Mouse (Mus musculus): ENCODE results near the gene Sptbn2. TPM values are rescaled to one million over a fixed set of nuclear protein-coding genes. Genes with fewer than 3 reads are reported as not detected.
"Not testable (repeated sequence)": the region's sequence is repeated elsewhere in the genome, so short reads cannot be mapped to it uniquely, and the experiment has no call there.

The Sptbn2 gene
- polyA plus RNA-seq, 1 experiment: not detected

DNA sequence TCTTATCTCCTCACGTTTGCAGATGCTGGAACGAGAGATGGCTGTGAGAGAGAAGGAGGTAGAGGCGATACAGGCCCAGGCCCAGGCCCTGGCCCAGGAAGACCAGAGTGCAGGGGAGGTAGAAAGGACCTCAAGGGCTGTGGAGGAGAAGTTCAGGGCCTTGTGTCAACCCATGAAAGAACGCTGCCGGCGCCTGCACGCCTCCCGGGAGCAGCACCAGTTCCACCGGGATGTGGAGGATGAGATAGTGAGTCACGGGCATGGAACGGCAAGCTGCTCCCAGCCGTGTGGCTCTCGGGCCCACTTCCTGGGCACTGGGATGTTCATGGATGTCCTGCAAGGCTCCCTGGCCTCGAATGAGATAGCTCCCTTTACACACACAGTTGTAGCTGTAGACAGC lies 33.1 kb downstream of the Sptbn2 start:
- H3K4me3 ChIP-seq (ENCODE audit: insufficient read depth, low read depth, low read length): no peak overlapping the region
- no peak overlapping the region for H3K27ac ChIP-seq (replicated peaks; ENCODE audit: low read depth, low read length)
- peaks cover 6% of the 10 kb centered on the region; the same call in 1 of the 2 replicates for H3K4me1 ChIP-seq (ENCODE audit: control insufficient read depth, insufficient read depth, insufficient read length, low read length)

DNA sequence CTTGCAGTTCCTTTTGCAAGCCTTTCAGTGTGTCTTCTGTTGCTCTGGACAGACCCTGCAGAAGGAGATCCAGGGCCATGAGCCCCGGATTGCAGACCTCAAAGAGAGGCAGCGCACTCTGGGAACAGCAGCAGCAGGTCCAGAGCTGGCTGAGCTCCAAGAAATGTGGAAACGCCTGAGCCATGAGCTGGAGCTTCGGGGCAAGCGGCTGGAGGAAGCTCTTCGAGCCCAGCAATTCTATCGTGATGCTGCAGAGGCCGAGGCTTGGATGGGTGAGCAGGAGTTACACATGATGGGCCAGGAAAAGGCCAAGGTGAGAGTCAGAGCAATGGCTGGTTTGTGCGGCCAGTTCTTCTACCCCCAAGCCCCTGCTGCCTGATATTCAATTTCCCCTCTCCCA lies 34.1 kb downstream of the Sptbn2 start:
- Histone ChIP-seq H3K27ac (replicated peaks; ENCODE audit: low read depth, low read length) (no peak overlapping the region), H3K4me1 (ENCODE audit: control insufficient read depth, insufficient read depth, insufficient read length, low read length) (peaks cover 6% of the 10 kb centered on the region; the same call in 1 of the 2 replicates), H3K4me3 (ENCODE audit: insufficient read depth, low read depth, low read length) (no peak overlapping the region)

DNA sequence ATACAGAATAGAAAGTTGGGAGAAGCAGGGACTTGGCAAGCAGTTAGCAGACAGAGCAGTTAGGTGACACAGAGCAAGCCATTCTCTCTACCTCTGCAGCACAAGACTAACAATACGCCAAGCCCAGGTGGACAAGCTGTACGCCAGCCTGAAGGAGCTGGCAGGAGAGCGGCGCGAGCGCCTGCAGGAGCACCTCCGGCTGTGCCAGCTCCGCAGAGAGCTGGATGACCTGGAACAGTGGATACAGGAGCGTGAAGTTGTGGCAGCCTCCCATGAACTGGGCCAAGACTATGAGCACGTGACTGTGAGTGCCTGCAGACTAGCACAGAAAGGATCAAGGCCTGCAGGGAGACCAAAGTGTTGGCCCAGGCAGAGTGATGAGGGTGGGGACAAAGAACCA lies 34.7 kb downstream of the Sptbn2 start:
- no peak overlapping the region for H3K27ac ChIP-seq (replicated peaks; ENCODE audit: low read depth, low read length)
- H3K4me3 ChIP-seq (ENCODE audit: insufficient read depth, low read depth, low read length): no peak overlapping the region
- peaks cover 6% of the 10 kb centered on the region; the same call in 1 of the 2 replicates for H3K4me1 ChIP-seq (ENCODE audit: control insufficient read depth, insufficient read depth, insufficient read length, low read length)

DNA sequence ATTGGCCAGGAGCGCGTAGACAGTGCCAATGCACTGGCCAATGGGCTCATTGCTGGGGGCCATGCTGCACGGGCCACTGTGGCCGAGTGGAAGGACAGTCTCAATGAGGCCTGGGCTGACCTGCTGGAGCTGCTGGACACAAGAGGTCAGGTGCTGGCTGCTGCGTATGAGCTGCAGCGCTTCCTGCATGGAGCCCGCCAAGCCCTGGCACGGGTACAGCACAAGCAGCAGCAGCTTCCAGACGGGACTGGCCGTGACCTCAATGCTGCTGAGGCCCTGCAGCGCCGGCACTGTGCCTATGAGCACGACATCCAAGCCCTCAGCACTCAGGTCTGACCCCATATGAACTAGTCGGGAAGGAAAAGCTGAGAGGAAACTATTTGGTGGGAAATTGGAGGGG lies 35.6 kb downstream of the Sptbn2 start:
- no peak overlapping the region for H3K4me3 ChIP-seq (ENCODE audit: insufficient read depth, low read depth, low read length)
- peaks cover 6% of the 10 kb centered on the region; the same call in 1 of the 2 replicates for H3K4me1 ChIP-seq (ENCODE audit: control insufficient read depth, insufficient read depth, insufficient read length, low read length)
- no peak overlapping the region for H3K27ac ChIP-seq (replicated peaks; ENCODE audit: low read depth, low read length)

DNA sequence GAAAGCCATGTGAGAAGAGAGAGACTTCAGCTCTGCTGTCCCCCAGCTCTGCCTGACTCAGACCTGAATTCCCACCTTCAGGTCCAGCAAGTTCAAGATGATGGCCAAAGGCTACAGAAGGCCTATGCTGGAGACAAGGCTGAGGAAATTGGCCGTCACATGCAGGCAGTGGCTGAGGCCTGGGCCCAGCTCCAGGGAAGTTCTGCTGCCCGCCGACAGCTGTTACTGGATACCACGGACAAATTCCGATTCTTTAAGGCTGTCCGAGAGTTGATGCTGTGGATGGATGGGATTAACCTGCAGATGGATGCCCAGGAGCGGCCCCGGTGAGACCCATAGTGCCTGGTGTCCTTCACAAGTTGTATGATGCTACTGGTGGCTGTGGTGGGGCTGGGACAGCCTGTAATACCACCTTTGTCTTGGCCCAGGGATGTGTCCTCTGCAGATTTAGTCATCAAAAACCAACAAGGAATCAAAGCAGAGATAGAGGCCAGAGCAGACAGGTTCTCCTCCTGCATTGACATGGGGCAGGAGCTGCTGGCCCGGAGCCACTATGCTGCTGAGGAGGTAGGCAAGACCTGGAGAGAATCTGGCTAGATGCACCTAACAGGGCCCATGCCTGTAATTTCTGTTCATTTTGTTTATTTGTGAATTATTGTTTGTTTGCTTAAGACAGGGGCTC lies 36.8 kb downstream of the Sptbn2 start:
- Histone ChIP-seq H3K4me1 (ENCODE audit: control insufficient read depth, insufficient read depth, insufficient read length, low read length) (peaks cover 6% of the 10 kb centered on the region; the same call in 1 of the 2 replicates), H3K27ac (replicated peaks; ENCODE audit: low read depth, low read length) (no peak overlapping the region), H3K4me3 (ENCODE audit: insufficient read depth, low read depth, low read length) (no peak overlapping the region)

DNA sequence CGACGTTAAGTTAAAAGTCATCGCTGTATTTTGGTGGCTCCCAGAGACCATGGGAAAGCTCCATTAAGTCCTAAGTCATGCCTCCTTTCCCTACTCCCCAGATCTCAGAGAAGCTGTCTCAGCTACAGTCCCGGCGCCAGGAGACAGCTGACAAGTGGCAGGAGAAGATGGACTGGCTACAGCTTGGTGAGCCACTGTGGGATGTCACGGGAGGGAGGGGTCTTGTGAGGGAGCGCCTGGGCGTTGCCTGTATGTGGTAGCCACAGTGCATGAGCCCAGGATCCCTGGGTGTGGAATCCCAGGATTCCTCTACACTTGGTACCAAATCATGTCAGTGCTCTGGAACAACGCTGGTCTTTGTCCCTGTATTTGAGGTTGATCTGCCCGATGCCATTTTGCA lies 37.5 kb downstream of the Sptbn2 start:
- no peak overlapping the region for H3K27ac ChIP-seq (replicated peaks; ENCODE audit: low read depth, low read length)
- H3K4me1 ChIP-seq (ENCODE audit: control insufficient read depth, insufficient read depth, insufficient read length, low read length): peaks cover 6% of the 10 kb centered on the region; the same call in 1 of the 2 replicates
- H3K4me3 ChIP-seq (ENCODE audit: insufficient read depth, low read depth, low read length): no peak overlapping the region

DNA sequence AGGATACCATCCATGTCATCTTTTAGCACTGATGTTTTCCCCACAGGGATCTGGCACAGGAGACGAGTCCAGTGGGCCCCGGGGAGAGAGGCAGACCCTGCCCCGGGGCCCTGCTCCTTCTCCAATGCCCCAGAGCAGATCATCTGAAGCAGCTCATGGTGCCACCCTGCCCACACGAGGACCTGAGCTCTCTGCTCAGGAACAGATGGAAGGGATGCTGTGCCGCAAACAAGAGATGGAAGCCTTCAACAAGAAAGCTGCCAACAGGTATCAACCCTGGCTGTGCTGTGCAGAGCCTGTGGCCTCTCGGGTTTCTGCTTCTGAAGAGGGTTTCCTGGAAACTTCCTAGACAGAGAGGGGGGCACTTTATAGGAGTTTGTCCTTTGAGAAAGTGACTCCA lies 39.0 kb downstream of the Sptbn2 start:
- Histone ChIP-seq H3K4me1 (ENCODE audit: control insufficient read depth, insufficient read depth, insufficient read length, low read length) (peaks cover 6% of the 10 kb centered on the region; the same call in 1 of the 2 replicates), H3K4me3 (ENCODE audit: insufficient read depth, low read depth, low read length) (no peak overlapping the region), H3K27ac (replicated peaks; ENCODE audit: low read depth, low read length) (no peak overlapping the region)

DNA sequence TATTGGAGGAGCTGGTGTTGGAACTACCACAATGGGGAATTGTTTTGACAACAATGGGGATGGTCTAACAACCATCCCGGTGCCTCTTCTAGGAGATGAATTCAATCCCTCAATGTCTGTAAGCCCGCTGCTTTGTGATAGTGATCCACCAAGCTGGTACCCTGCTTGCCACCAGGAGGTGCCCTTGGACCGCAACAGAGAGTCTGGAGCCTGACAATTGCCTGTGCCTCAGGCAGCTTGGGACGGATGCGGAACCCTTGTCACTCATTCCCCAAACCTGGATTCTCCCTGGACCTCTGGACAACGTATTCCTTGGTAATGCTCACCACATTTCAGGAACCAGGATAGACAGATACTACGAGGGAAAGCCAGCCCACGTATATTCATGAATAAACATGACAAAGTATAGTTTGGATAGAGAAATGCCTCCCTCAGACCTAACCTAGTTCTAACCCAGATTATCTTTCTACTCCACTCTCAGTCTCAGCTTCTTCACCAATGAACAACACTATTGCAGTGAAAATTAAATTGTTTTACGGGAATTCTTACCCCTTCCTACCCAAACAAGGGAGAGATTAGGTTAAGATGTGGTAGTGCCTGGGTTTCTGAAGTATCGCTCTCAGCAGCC lies 44.7 kb downstream of the Sptbn2 start:
- peaks cover 3% of the 10 kb centered on the region; the same call in 1 of the 2 replicates for H3K4me1 ChIP-seq (ENCODE audit: control insufficient read depth, insufficient read depth, insufficient read length, low read length)
- H3K27ac ChIP-seq (replicated peaks; ENCODE audit: low read depth, low read length): peak overlapping the region; percentile 82
- peak overlapping the region; percentile 87 for H3K4me3 ChIP-seq (ENCODE audit: insufficient read depth, low read depth, low read length)

DNA sequence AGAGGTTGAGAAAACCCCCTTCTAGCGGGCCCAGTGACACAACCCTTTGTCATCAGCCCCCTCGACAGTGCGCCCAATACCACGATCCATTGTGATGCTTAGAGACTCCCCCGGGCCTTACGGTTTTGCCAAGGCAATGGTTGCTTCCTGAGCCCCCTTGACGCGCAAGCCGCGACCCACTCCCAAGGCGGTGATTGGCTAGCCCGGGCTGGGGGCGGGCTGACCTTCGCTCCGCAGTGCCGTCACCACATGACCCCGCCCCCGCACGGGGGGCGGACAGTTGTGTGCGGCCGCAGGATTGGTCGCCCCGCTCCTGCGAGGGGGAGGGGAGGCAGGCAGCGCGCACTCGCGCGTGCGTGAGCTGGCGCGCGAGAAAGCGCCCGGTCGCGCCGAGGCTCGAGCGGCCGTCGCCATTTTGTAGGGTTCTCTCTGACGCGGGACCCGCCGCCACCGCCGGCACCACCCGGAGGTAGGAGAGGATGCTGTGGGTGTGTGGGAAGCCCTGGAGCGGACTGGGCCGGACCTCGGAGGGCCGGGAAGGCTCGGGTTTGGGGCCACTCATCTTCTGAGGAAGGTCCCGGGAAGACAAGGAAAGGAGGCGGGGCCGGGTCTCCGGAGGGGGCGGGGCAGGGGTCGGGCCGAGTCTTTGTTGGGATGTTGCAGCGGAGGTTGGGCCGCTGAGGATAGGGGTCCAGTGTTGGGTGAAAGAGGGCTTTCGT lies 45.4 kb downstream of the Sptbn2 start, which contains the start of gene Rbm4b:
TSS of gene Rbm4b (plus strand) at position 305 of the 719 bp plus-strand sequence.
- Histone ChIP-seq H3K4me1 (ENCODE audit: control insufficient read depth, insufficient read depth, insufficient read length, low read length) (peaks cover 3% of the 10 kb centered on the region; the same call in 1 of the 2 replicates), H3K4me3 (ENCODE audit: insufficient read depth, low read depth, low read length) (peak within 1 kb of the TSS; percentile 87), H3K27ac (replicated peaks; ENCODE audit: low read depth, low read length) (peak within 1 kb of the TSS; percentile 82)

DNA sequence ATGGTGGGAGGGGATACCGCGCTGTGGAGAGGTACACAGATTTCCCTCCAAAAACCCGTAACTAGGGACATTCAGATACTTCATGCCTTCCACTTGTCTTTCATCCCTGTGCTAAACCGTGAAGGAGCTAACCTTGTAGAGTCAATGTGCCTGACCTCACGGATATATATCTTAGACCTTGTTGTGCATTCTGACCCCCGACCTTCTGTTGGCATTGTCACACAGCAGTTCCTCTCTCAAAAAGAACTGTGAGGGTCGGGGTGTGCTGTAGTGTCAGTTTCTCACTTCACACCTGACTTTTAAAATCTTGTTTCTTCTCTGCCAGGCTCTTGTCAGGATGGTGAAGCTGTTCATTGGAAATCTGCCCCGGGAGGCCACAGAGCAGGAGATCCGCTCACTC lies 46.0 kb downstream of the Sptbn2 start:
- 0 out of 2 replicates have a peak overlapping the region, but pooled peaks have one; percentile 10 for H3K27ac ChIP-seq (replicated peaks; ENCODE audit: low read depth, low read length)
- peaks cover 3% of the 10 kb centered on the region; the same call in 1 of the 2 replicates for H3K4me1 ChIP-seq (ENCODE audit: control insufficient read depth, insufficient read depth, insufficient read length, low read length)
- peak overlapping the region; percentile 87 for H3K4me3 ChIP-seq (ENCODE audit: insufficient read depth, low read depth, low read length)

DNA sequence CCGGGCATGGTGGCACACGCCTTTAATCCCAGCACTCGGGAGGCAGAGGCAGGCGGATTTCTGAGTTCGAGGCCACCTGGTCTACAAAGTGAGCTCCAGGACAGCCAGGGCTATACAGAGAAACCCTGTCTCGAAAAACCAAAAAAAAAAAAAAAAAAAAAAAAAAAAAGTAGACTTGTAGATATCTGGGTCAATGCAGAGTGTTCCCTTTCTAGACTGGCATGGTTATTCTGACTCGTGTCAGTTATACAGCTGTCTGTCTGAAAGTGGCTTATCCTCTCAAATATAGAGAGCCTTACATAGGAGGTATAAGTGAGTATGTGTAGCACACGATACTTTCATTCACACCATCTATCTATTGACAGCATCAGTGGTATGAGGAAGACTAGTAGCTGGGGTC lies 49.6 kb downstream of the Sptbn2 start:
- not testable (repeated sequence) for H3K4me3 ChIP-seq (ENCODE audit: insufficient read depth, low read depth, low read length); H3K27ac ChIP-seq (replicated peaks; ENCODE audit: low read depth, low read length); H3K4me1 ChIP-seq (ENCODE audit: control insufficient read depth, insufficient read depth, insufficient read length, low read length)

DNA sequence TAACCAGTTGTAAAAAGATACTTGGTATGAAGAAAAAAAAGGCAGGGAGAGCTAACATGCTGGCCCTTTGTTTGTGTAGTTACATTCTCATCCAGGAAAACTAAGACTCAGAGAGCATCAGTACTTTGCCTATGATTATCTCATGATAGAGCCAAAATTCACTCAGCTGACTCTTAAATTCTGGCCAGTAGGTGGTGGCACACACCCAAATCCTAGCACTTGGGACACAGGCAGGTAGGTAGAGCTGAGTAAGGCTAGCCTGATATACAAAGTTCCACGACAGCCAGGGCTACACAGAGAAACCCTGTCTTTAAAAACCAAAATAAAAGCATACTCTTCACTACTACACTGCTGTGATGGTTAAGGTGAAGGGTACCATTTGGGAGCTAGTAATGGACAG lies 51.9 kb downstream of the Sptbn2 start:
- no peak overlapping the region for H3K27ac ChIP-seq (replicated peaks; ENCODE audit: low read depth, low read length)
- no peak overlapping the region for H3K4me3 ChIP-seq (ENCODE audit: insufficient read depth, low read depth, low read length)
- no peaks in the 10 kb centered on the region for H3K4me1 ChIP-seq (ENCODE audit: control insufficient read depth, insufficient read depth, insufficient read length, low read length)

DNA sequence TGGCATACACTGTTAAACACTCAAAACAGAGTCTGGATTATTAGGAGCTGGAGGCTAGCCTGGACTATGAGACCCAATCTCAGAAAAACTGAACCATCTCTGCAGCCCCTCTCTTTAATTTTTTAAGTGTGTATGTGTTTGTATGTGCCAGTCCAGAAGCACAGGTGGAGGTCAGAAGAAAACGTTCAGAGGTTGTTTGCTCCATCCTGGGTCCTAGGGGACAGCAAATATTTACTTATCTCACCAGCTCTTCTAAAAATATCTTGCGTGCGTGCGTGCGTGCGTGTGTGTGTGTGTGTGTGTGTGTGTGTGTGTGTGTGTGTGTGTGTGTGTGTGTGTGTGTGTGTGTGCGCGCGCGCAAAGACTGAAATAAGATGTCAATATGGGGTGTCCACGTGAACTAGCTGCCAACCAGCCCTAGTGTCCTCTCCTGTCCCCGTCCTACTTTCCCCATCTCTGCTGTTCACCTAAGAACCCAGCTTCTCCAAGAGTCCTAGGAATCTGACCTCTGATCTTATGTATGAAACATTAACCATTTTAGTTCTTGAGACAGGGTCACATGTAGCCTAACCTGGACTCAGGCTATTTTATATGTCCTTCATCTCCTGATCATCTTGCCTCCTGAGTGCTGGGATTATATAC lies 56.7 kb downstream of the Sptbn2 start:
- H3K4me3 ChIP-seq (ENCODE audit: insufficient read depth, low read depth, low read length): no peak overlapping the region
- H3K27ac ChIP-seq (replicated peaks; ENCODE audit: low read depth, low read length): no peak overlapping the region
- no peaks in the 10 kb centered on the region for H3K4me1 ChIP-seq (ENCODE audit: control insufficient read depth, insufficient read depth, insufficient read length, low read length)

DNA sequence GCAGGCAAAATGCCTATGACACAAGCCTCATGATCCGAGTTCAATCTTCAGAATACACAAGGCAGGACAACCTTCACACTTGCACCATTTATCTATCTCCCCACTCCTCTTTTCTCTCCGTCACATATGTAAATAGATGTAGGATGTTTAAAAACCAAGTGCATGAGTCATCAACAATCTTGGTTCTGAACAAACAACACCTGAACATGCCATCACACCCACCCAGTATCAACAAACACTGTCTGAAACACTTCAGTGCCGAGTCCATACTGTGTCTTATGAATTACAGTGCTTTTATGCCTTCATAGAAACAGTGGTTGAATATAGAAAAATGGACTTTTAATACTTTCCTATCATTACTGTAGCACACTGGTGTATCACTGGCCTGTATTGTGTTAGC lies 61.8 kb downstream of the Sptbn2 start:
- no peak overlapping the region for H3K4me3 ChIP-seq (ENCODE audit: insufficient read depth, low read depth, low read length)
- H3K27ac ChIP-seq (replicated peaks; ENCODE audit: low read depth, low read length): no peak overlapping the region
- no peaks in the 10 kb centered on the region for H3K4me1 ChIP-seq (ENCODE audit: control insufficient read depth, insufficient read depth, insufficient read length, low read length)

DNA sequence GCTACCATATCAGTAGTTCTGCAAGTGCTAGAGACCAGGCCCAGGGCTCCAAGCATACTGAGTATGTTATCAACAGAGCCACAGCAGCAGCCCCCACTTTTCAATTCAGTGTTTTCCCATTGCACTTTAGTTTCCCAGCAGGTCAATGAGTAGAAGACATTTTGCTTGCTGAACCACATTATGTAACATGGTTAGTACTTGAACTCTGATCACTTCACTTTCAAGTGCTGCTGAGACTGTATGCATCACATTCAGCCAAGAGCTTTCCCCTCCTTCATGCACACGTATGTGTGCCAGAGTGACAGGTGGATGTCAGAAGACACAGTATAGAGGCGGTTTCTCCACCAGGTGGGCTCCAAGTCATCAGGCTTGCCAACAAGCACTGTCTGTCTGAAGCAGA lies 71.9 kb downstream of the Sptbn2 start:
- Histone ChIP-seq H3K4me1 (ENCODE audit: control insufficient read depth, insufficient read depth, insufficient read length, low read length) (0 out of 2 replicates have a peak, but pooled peaks cover 2% of the 10 kb centered on the region), H3K27ac (replicated peaks; ENCODE audit: low read depth, low read length) (no peak overlapping the region), H3K4me3 (ENCODE audit: insufficient read depth, low read depth, low read length) (no peak overlapping the region)
